Mouse (Mus musculus) limb, embryonic 12.5 days (tissue): ENCODE data around the gene Tbc1d22a. TPM values are rescaled to one million over a fixed set of nuclear protein-coding genes. Genes with fewer than 3 reads are reported as not detected.

Experiments
- ATAC-seq: fragments of 200-750 bp; cut with Nextera tagmentation; 2 replicates; pipeline ENCODE4 v1.8.0; 2017; ENCODE audit warnings: low read depth, moderate TSS enrichment; ENCODE audit not compliant: insufficient number of reproducible peaks, insufficient read depth, low FRiP score, low TSS enrichment
- H3K27ac ChIP-seq: fragments of 300-500 bp; sonication (generic); 2 replicates; pipeline ENCODE4 v1.5.1; 2016; ENCODE audit warnings: mild to moderate bottlenecking, moderate library complexity
- H3K27me3 ChIP-seq: fragments of 300-500 bp; sonication (generic); 2 replicates; pipeline ENCODE4 v1.6.1; 2016; ENCODE audit warnings: mild to moderate bottlenecking, moderate library complexity
- H3K36me3 ChIP-seq: fragments of 300-500 bp; sonication (generic); 2 replicates; pipeline ENCODE4 v1.6.1; 2016; ENCODE audit warnings: mild to moderate bottlenecking, moderate library complexity
- H3K4me1 ChIP-seq: fragments of 300-500 bp; sonication (generic); replicated peaks from 2 replicates; pipeline ENCODE4 v1.6.1; 2016
- H3K4me2 ChIP-seq: fragments of 300-500 bp; sonication (generic); 2 replicates; pipeline ENCODE4 v1.6.1; 2016; ENCODE audit warnings: mild to moderate bottlenecking, moderate library complexity
- H3K4me3 ChIP-seq: fragments of 300-500 bp; sonication (generic); replicated peaks from 2 replicates; pipeline ENCODE4 v1.5.1; 2016; ENCODE audit warnings: mild to moderate bottlenecking
- H3K9ac ChIP-seq: fragments of 300-500 bp; sonication (generic); replicated peaks from 2 replicates; pipeline ENCODE4 v1.6.1; 2016; ENCODE audit warnings: mild to moderate bottlenecking, moderate library complexity
- H3K9me3 ChIP-seq: fragments of 300-500 bp; sonication (generic); 2 replicates; pipeline ENCODE4 v1.6.1; 2016; ENCODE audit warnings: mild to moderate bottlenecking, moderate library complexity
- WGBS: fragments of 180-500 bp; shearing (Covaris S2); methylation state at CpG from one replicate; pipeline ENCODE4 v1.1.7; 2016; 5-methylcytosine and 5-hydroxymethylcytosine counted together
- polyA plus RNA-seq: library from polyadenylated mRNA; unstranded; fragments of >200 nt; fragmentation: Nextera tagmentation; extraction: Ambion mirVana; gene quantifications from 2 replicates; pipeline ENCODE4 v1.2.1, GENCODE M21; 2016

Gene Tbc1d22a
- polyA plus RNA-seq, 1 experiment from 2014 or later = 12.1 TPM

GRCm38 (mm10) chr15:86329911-86330310, 115.7 kb downstream of the Tbc1d22a start:
- WGBS = 75% methylated on average over 7 of the region's 7 CpGs
- Histone ChIP-seq H3K27ac (no peak overlapping the region), H3K4me1 (0 out of 2 replicates have a peak, but pooled peaks cover 6% of the 10 kb centered on the region), H3K27me3 (no peaks in the 10 kb centered on the region), H3K4me2 (no peak overlapping the region), H3K9ac (no peak overlapping the region), H3K9me3 (no peaks in the 10 kb centered on the region), H3K4me3 (no peak overlapping the region), H3K36me3 (no peaks in the 10 kb centered on the region)
- ATAC-seq = no peak

GRCm38 (mm10) chr15:86330454-86330853, 116.2 kb downstream of the Tbc1d22a start:
- H3K4me1 ChIP-seq = peaks cover 7% of the 10 kb centered on the region; the same call in 1 of the 2 replicates
- WGBS = 65% methylated on average over 7 of the region's 7 CpGs
- H3K36me3 ChIP-seq = no peaks in the 10 kb centered on the region
- H3K4me2 ChIP-seq = no peak overlapping the region
- no peaks in the 10 kb centered on the region for H3K27me3 ChIP-seq
- H3K4me3 ChIP-seq = no peak overlapping the region
- no peak overlapping the region for H3K27ac ChIP-seq
- no peaks in the 10 kb centered on the region for H3K9me3 ChIP-seq
- ATAC-seq = no peak
- no peak overlapping the region for H3K9ac ChIP-seq

- ATAC-seq = no peak
- Histone ChIP-seq H3K36me3 (no peaks in the 10 kb centered on the region), H3K4me3 (no peak overlapping the region), H3K4me1 (peaks cover 15% of the 10 kb centered on the region), H3K27me3 (no peaks in the 10 kb centered on the region), H3K9ac (no peak overlapping the region), H3K9me3 (no peaks in the 10 kb centered on the region), H3K27ac (no peak overlapping the region), H3K4me2 (no peak overlapping the region)
- WGBS = 80% methylated on average over 8 of the region's 8 CpGs
Observed at GRCm38 (mm10) chr15:86331501-86332245, 117.4 kb downstream of the Tbc1d22a start.

GRCm38 (mm10) chr15:86333176-86333575, 118.9 kb downstream of the Tbc1d22a start:
- Histone ChIP-seq H3K9me3 (no peaks in the 10 kb centered on the region), H3K4me2 (no peak overlapping the region), H3K4me3 (no peak overlapping the region), H3K9ac (no peak overlapping the region), H3K36me3 (no peaks in the 10 kb centered on the region), H3K27me3 (no peaks in the 10 kb centered on the region), H3K4me1 (peaks cover 15% of the 10 kb centered on the region), H3K27ac (no peak overlapping the region)
- WGBS = 87% methylated on average over 4 of the region's 4 CpGs
- no peak for ATAC-seq

- Histone ChIP-seq H3K4me2 (no peak overlapping the region), H3K27me3 (no peaks in the 10 kb centered on the region), H3K4me3 (no peak overlapping the region), H3K9me3 (no peaks in the 10 kb centered on the region), H3K4me1 (peaks cover 15% of the 10 kb centered on the region), H3K9ac (no peak overlapping the region), H3K36me3 (no peaks in the 10 kb centered on the region), H3K27ac (no peak overlapping the region)
- 88% methylated on average over 2 of the region's 2 CpGs for WGBS
- ATAC-seq = no peak
Observed at GRCm38 (mm10) chr15:86333606-86334005, 119.3 kb downstream of the Tbc1d22a start.

GRCm38 (mm10) chr15:86334276-86334675, 120.0 kb downstream of the Tbc1d22a start:
- Histone ChIP-seq H3K4me3 (no peak overlapping the region), H3K4me1 (peaks cover 15% of the 10 kb centered on the region), H3K9me3 (no peaks in the 10 kb centered on the region), H3K27ac (no peak overlapping the region), H3K4me2 (no peak overlapping the region), H3K36me3 (no peaks in the 10 kb centered on the region), H3K9ac (no peak overlapping the region), H3K27me3 (no peaks in the 10 kb centered on the region)
- no peak for ATAC-seq
- WGBS = 92% methylated on average over 4 of the region's 4 CpGs

GRCm38 (mm10) chr15:86334745-86335144, 120.5 kb downstream of the Tbc1d22a start:
- H3K27me3 ChIP-seq = no peaks in the 10 kb centered on the region
- no peaks in the 10 kb centered on the region for H3K9me3 ChIP-seq
- no peaks in the 10 kb centered on the region for H3K36me3 ChIP-seq
- no peak for ATAC-seq
- H3K4me3 ChIP-seq = no peak overlapping the region
- H3K9ac ChIP-seq = no peak overlapping the region
- no peak overlapping the region for H3K27ac ChIP-seq
- H3K4me2 ChIP-seq = no peak overlapping the region
- H3K4me1 ChIP-seq = peaks cover 15% of the 10 kb centered on the region
- WGBS = 79% methylated on average over 9 of the region's 9 CpGs

- ATAC-seq = no peak
- Histone ChIP-seq H3K4me1 (peaks cover 15% of the 10 kb centered on the region), H3K27ac (no peak overlapping the region), H3K4me3 (no peak overlapping the region), H3K27me3 (no peaks in the 10 kb centered on the region; the same call in 1 of the 2 replicates), H3K4me2 (no peak overlapping the region), H3K9me3 (no peaks in the 10 kb centered on the region), H3K36me3 (no peaks in the 10 kb centered on the region), H3K9ac (no peak overlapping the region)
- 63% methylated on average over 1 of the region's 1 CpGs for WGBS
Observed at GRCm38 (mm10) chr15:86335781-86336180, 121.5 kb downstream of the Tbc1d22a start.

GRCm38 (mm10) chr15:86337726-86338125, 123.5 kb downstream of the Tbc1d22a start:
- Histone ChIP-seq H3K4me2 (no peak overlapping the region), H3K9me3 (no peaks in the 10 kb centered on the region), H3K4me3 (no peak overlapping the region), H3K36me3 (no peaks in the 10 kb centered on the region), H3K9ac (no peak overlapping the region), H3K27me3 (no peaks in the 10 kb centered on the region; the same call in 1 of the 2 replicates), H3K27ac (no peak overlapping the region), H3K4me1 (peaks cover 13% of the 10 kb centered on the region)
- no peak for ATAC-seq
- WGBS = 72% methylated on average over 10 of the region's 10 CpGs

GRCm38 (mm10) chr15:86339736-86340135, 125.5 kb downstream of the Tbc1d22a start:
- ATAC-seq = no peak
- Histone ChIP-seq H3K27me3 (no peaks in the 10 kb centered on the region; the same call in 1 of the 2 replicates), H3K4me3 (no peak overlapping the region), H3K4me2 (no peak overlapping the region), H3K36me3 (no peaks in the 10 kb centered on the region), H3K27ac (no peak overlapping the region), H3K4me1 (peaks cover 33% of the 10 kb centered on the region), H3K9me3 (no peaks in the 10 kb centered on the region), H3K9ac (no peak overlapping the region)
- WGBS = 54% methylated on average over 2 of the region's 2 CpGs

- H3K4me3 ChIP-seq = no peak overlapping the region
- no peak overlapping the region for H3K9ac ChIP-seq
- H3K9me3 ChIP-seq = no peaks in the 10 kb centered on the region
- WGBS = 55% methylated on average over 6 of the region's 6 CpGs
- peaks cover 38% of the 10 kb centered on the region for H3K4me1 ChIP-seq
- H3K4me2 ChIP-seq = no peak overlapping the region
- no peak overlapping the region for H3K27ac ChIP-seq
- no peaks in the 10 kb centered on the region; the same call in 1 of the 2 replicates for H3K27me3 ChIP-seq
- ATAC-seq = no peak
- no peaks in the 10 kb centered on the region for H3K36me3 ChIP-seq
Observed at GRCm38 (mm10) chr15:86340766-86341165, 126.5 kb downstream of the Tbc1d22a start.
